Mouse (Mus musculus) embryonic fibroblast, embryonic 13.5 days (primary cell): ENCODE results near the gene Clspn.

ENCODE experiments used
- CTCF ChIP-seq: IDR thresholded peaks from 2 replicates; pipeline ENCODE4 v1.5.1; 2011; ENCODE audit warnings: mild to moderate bottlenecking, control low read depth, low read length, moderate library complexity, borderline replicate concordance; ENCODE audit not compliant: insufficient read depth
- POLR2A ChIP-seq: IDR thresholded peaks from 2 replicates; pipeline ENCODE4 v1.6.1; 2011; ENCODE audit warnings: low read depth, mild to moderate bottlenecking, control low read depth, low read length, moderate library complexity

- TF ChIP-seq POLR2A (no peak), CTCF (no peak)
Measured at GRCm38 (mm10) chr4:126636330-126636729, 79.6 kb downstream of the Clspn start.
